Mouse (Mus musculus): Measurements from ENCODE around the gene Mast2. TPM values are rescaled to one million over a fixed set of nuclear protein-coding genes. Genes with fewer than 3 reads are reported as not detected.

The Mast2 gene
- 20.7 and 24.9 TPM in 2 replicates for polyA plus RNA-seq (2015; fragmentation: Nextera tagmentation; extraction: Ambion mirVana)

DNA sequence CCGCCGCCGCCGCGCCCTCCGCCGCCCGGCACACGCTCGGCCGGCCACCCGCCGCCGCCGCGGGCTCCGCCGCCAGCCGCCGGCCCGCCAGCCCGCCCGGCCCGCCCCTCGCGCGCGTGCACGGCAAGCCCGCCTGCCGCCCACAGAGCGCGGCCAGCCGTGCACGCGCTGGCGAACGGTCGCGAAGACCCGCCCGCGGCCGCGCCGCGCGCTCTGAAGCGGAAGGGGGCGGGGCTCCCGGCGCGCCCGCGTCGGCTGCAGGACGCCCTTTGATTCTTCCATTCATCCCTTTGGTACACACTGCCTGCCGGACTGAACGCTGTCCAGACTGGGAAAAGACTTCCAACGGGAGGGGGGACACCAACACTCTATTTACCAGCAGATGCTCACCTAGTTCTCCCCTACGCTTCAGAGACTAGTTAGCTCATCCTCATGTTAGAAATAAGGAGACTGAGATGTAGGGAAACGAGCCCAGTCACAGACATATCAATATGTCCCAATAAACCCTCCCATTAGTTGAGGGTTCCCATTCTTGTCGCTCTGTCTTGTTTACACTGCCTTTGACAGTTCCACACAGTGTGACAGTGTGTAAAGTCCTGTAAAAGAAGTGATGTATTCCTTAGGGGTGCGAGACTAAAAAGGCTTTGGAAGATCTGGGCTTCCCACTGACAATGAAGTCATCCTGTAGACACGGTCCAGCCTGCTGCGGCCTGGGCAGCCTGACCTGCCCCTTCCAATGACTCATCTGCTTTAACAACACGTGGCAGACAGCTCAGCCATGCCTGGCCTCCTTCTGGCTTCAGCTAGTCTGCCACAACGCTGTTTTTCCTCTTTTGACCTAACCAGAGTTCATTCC, at the start of gene Mast2:
TSS of gene Mast2 (minus strand) at position 58 of the 856 bp plus-strand sequence.

DNA sequence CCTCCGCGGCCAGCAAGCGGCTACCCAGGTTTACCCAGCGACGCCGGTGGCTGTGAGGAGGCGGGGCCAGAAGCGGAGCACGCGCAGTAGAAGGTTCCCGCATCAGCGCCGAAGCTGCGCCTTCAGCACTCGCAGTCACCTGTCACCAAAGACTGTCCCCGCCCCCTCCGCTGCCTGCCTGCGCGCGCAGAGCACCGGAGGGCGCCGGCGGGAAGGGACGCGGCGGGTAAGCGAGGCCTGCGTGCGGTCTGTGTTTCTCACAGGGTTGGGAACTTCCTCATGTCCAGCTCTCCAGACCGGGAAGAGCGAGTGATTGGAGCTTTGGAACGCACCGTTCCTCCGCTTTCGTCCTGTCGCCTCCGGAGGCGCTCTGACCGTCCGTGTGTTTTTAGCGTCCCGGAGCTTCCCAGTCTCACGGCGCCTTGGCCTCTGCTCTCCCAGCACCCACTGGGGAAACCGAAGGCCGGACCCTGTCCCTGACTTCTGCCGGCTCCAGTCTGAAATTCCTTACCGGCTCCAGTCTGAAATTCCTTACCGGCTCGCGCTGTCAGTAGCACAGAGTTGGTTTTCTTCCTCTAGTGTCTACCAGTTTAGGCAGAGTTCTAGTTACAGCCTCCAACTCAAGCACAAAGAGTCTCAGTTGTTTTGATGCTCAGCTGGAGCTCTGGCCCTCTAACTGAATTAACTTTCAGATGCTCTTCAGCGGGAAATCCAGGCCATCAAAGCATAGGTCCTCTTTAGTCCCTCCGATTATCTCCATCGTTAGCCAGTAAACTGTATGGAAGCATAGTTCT, 43.6 kb upstream of the Mast2 start, which contains the start of gene Ipp:
TSS of gene Ipp (plus strand) at position 125 of the 794 bp plus-strand sequence.

Other genes with a start within 250 kb of the Mast2 start
- 4.5 and 4.6 TPM in 2 replicates for gene Pik3r3, start 242.6 kb downstream of the Mast2 start, polyA plus RNA-seq (2015; fragmentation: Nextera tagmentation; extraction: Ambion mirVana)
- 13.9 and 14.0 TPM in 2 replicates for gene Ipp, start 43.4 kb upstream of the Mast2 start, polyA plus RNA-seq (2015; fragmentation: Nextera tagmentation; extraction: Ambion mirVana)
- 22.3 and 24.0 TPM in 2 replicates for gene Tmem69, start 91.8 kb upstream of the Mast2 start, polyA plus RNA-seq (2015; fragmentation: Nextera tagmentation; extraction: Ambion mirVana)
- gene Gpbp1l1, start 93.5 kb upstream of the Mast2 start, polyA plus RNA-seq (2015; fragmentation: Nextera tagmentation; extraction: Ambion mirVana), result 20.5 and 22.0 TPM in 2 replicates
- gene Ccdc17, start 132.5 kb upstream of the Mast2 start, polyA plus RNA-seq (2015; fragmentation: Nextera tagmentation; extraction: Ambion mirVana), result 3.6 and 4.7 TPM in 2 replicates
- gene Nasp, start 163.8 kb upstream of the Mast2 start, polyA plus RNA-seq (2015; fragmentation: Nextera tagmentation; extraction: Ambion mirVana), result 19.7 and 26.7 TPM in 2 replicates
- gene Akr1a1, start 187.5 kb upstream of the Mast2 start, polyA plus RNA-seq (2015; fragmentation: Nextera tagmentation; extraction: Ambion mirVana), result 409 and 505 TPM in 2 replicates
- gene Prdx1, start 221.4 kb upstream of the Mast2 start, polyA plus RNA-seq (2015; fragmentation: Nextera tagmentation; extraction: Ambion mirVana), result 559 and 700 TPM in 2 replicates
- 21.8 and 23.0 TPM in 2 replicates for gene Mmachc, start 244.2 kb upstream of the Mast2 start, polyA plus RNA-seq (2015; fragmentation: Nextera tagmentation; extraction: Ambion mirVana)
- 9.9 and 11.5 TPM in 2 replicates for gene Ccdc163, start 244.3 kb upstream of the Mast2 start, polyA plus RNA-seq (2015; fragmentation: Nextera tagmentation; extraction: Ambion mirVana)

Measured in skeletal muscle tissue, postnatal 0 days (tissue).